ENCODE assay signal across 17 mouse cellular contexts in the genomic region with DNA sequence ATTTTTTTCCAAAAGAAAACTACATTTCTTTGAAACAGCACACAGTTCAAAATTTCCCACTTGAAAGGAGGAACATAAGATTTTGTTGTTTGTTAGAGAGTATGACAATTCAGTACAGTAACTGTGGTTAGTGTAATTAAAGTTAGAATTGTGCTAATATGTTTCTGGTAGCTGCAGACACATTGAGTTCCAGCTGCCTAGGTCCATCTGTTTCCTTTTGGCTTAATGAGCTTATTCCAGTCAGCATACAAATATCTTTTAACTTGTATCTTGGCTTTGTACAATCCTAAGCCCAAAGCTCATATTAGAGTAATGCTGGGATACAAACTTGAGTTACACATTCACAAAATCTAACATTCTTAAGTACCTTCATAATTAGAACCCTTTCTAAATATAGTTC. TPM values are rescaled to one million over a fixed set of nuclear protein-coding genes. Genes with fewer than 3 reads are reported as not detected.
DNase-seq lines count a peak whose midpoint lies in the region; ATAC-seq and TF ChIP-seq lines count a peak whose summit lies in the region.
"Had no signal": no experiment of that assay in that cellular context is flagged by ENCODE, and none has a peak within 500 bp of the region (broad histone marks: within the 10 kb centered on the region; RNA-seq: fewer than 3 reads in every experiment).

No protein-coding gene starts in this region.

- DNase-seq in layer of hippocampus, adult 11-12 months (ENCODE audit: low spot score) = peak; percentile 23
- DNase-seq in layer of hippocampus, postnatal 25 days (ENCODE audit: extremely low spot score in 1 of 2, low spot score in 1 of 2) = no peak
- DNase-seq in forebrain, postnatal 0 days = peak; percentile 31
- DNase-seq in layer of hippocampus, adult 9-11 months = peak; percentile 58
- no peak for DNase-seq in adrenal gland, adult (ENCODE audit: inconsistent age in 2 of 2, low spot score in 1 of 2)
- DNase-seq: adrenal gland, adult 8-10 months; cerebellum, adult 18-20 months; cerebellum, adult 9-11 months; cerebellum, postnatal 36 days; gastrocnemius, postnatal 25 days; heart, postnatal 36 days had no signal

- H3K36me3 ChIP-seq in forebrain, postnatal 0 days (ENCODE audit: insufficient read depth) = no peaks in the 10 kb centered on the region
- H3K36me3 ChIP-seq in kidney, embryonic 16.5 days (ENCODE audit: insufficient read depth, low read length) = no peaks in the 10 kb centered on the region
- H3K36me3 ChIP-seq: embryonic facial prominence, embryonic 13.5 days; heart, embryonic 13.5 days; hindbrain, embryonic 15.5 days had no signal

- no peaks in the 10 kb centered on the region for H3K4me1 ChIP-seq in forebrain, postnatal 0 days (ENCODE audit: insufficient read depth)
- no peaks in the 10 kb centered on the region for H3K4me1 ChIP-seq in kidney, embryonic 16.5 days (ENCODE audit: insufficient read depth, low read length)
- H3K4me1 ChIP-seq: heart, embryonic 13.5 days; hindbrain, embryonic 15.5 days had no signal

- no peak overlapping the region for H3K4me3 ChIP-seq in forebrain, postnatal 0 days (ENCODE audit: low read depth, low read length)
- H3K4me3 ChIP-seq in kidney, embryonic 16.5 days (ENCODE audit: low read length) = no peak overlapping the region
- H3K4me3 ChIP-seq: embryonic facial prominence, embryonic 13.5 days; heart, embryonic 13.5 days; hindbrain, embryonic 15.5 days had no signal

- no peaks in the 10 kb centered on the region for H3K9me3 ChIP-seq in forebrain, postnatal 0 days (ENCODE audit: low read length)
- H3K9me3 ChIP-seq in kidney, embryonic 16.5 days (ENCODE audit: low read length) = no peaks in the 10 kb centered on the region
- H3K9me3 ChIP-seq: embryonic facial prominence, embryonic 13.5 days; heart, embryonic 13.5 days; hindbrain, embryonic 15.5 days had no signal

- H3K27ac ChIP-seq in forebrain, postnatal 0 days (ENCODE audit: low read depth, low read length) = no peak overlapping the region
- H3K27ac ChIP-seq in kidney, embryonic 16.5 days (ENCODE audit: low read length) = no peak overlapping the region
- H3K27ac ChIP-seq: embryonic facial prominence, embryonic 13.5 days; heart, embryonic 13.5 days; hindbrain, embryonic 15.5 days had no signal

- H3K9ac ChIP-seq in forebrain, postnatal 0 days = no peak overlapping the region
- no peak overlapping the region for H3K9ac ChIP-seq in kidney, embryonic 16.5 days (replicated peaks; ENCODE audit: low read length)
- H3K9ac ChIP-seq: embryonic facial prominence, embryonic 13.5 days; heart, embryonic 13.5 days; hindbrain, embryonic 15.5 days had no signal

- H3K27me3 ChIP-seq in forebrain, postnatal 0 days (ENCODE audit: insufficient read depth, low read length) = no peaks in the 10 kb centered on the region
- H3K27me3 ChIP-seq in kidney, embryonic 16.5 days (ENCODE audit: insufficient read depth, low read length) = no peaks in the 10 kb centered on the region
- H3K27me3 ChIP-seq: embryonic facial prominence, embryonic 13.5 days; heart, embryonic 13.5 days; hindbrain, embryonic 15.5 days had no signal

- no peak for ATAC-seq in forebrain, postnatal 0 days
- ATAC-seq in kidney, embryonic 16.5 days (ENCODE audit: low FRiP score, low TSS enrichment) = no peak
- ATAC-seq: intestine, embryonic 16.5 days had no signal

- TF ChIP-seq CTCF in forebrain, postnatal 0 days (IDR thresholded peaks at IDR 0.05; ENCODE audit: low read depth) = no peak

- H3K4me2 ChIP-seq in forebrain, postnatal 0 days (ENCODE audit: low read depth) = no peak overlapping the region
- H3K4me2 ChIP-seq in kidney, embryonic 16.5 days (replicated peaks; ENCODE audit: low read depth, low read length) = no peak overlapping the region
- H3K4me2 ChIP-seq: embryonic facial prominence, embryonic 13.5 days; heart, embryonic 13.5 days; hindbrain, embryonic 15.5 days had no signal

RNA-seq across cellular contexts. Expression of gene Cdh19, which starts 40.3 kb away (rescaled TPM):
- total RNA-seq in layer of hippocampus, postnatal 25 days (2021) = 1 to 10 TPM; 2.6 to 4.6 TPM
- 0.24 and 0.85 TPM in 2 replicates for total RNA-seq in forebrain, postnatal 0 days (2014; rRNA removed)
- 0.38 and 0.39 TPM in 2 replicates for polyA plus RNA-seq in forebrain, postnatal 0 days (2015; fragmentation: Nextera tagmentation; extraction: Ambion mirVana)
- polyA plus RNA-seq in kidney, embryonic 16.5 days (2015; fragmentation: Nextera tagmentation; extraction: Ambion mirVana) = 0.16 and 0.17 TPM in 2 replicates
- total RNA-seq: granulocyte monocyte progenitor cell, adult 5-6 weeks had no signal

Comparison
In these comparisons a context has a peak if more than half of its experiments do, and no peak if none do; other contexts are left out.
1. DNase-seq: peak in layer of hippocampus, adult 11-12 months (single experiment), forebrain, postnatal 0 days (single experiment) and layer of hippocampus, adult 9-11 months (single experiment); none in layer of hippocampus, postnatal 25 days (0 of 2) and adrenal gland, adult (0 of 2).